Mouse (Mus musculus) lung, embryonic 16.5 days (tissue): ENCODE measurements around the gene Hist1h2bh. TPM values are rescaled to one million over a fixed set of nuclear protein-coding genes. Genes with fewer than 3 reads are reported as not detected.
"Not testable (repeated sequence)": the region's sequence is repeated elsewhere in the genome, so short reads cannot be mapped to it uniquely, and the experiment has no call there.

Experiments
- ATAC-seq: fragments of 200-750 bp; cut with Nextera tagmentation; 2 replicates; pipeline ENCODE4 v1.8.0; 2017; ENCODE audit warnings: low read depth, mild to moderate bottlenecking, moderate library complexity
- H3K27ac ChIP-seq: fragments of 300-500 bp; sonication (generic); 2 replicates; pipeline ENCODE4 v1.5.1; 2014; ENCODE audit warnings: mild to moderate bottlenecking, control low read depth, low read length
- H3K27me3 ChIP-seq: fragments of 300-500 bp; sonication (generic); 2 replicates; pipeline ENCODE4 v1.6.1; 2014; ENCODE audit warnings: low read depth, low read length, mixed read lengths; ENCODE audit not compliant: control insufficient read depth, insufficient read depth
- H3K36me3 ChIP-seq: fragments of 300-500 bp; sonication (generic); 2 replicates; pipeline ENCODE4 v1.6.1; 2014; ENCODE audit warnings: low read length; ENCODE audit not compliant: control insufficient read depth, insufficient read depth
- H3K4me1 ChIP-seq: fragments of 300-500 bp; sonication (generic); replicated peaks from 2 replicates; pipeline ENCODE4 v1.6.1; 2014; ENCODE audit warnings: low read length, mixed read lengths; ENCODE audit not compliant: control insufficient read depth, insufficient read depth
- H3K4me2 ChIP-seq: fragments of 300-500 bp; sonication (generic); 2 replicates; pipeline ENCODE4 v1.6.1; 2014; ENCODE audit warnings: low read depth, low read length, control low read depth
- H3K4me3 ChIP-seq: fragments of 300-500 bp; sonication (generic); 2 replicates; pipeline ENCODE4 v1.5.1; 2014; ENCODE audit warnings: mild to moderate bottlenecking, low read length, control low read depth
- H3K9ac ChIP-seq: fragments of 300-500 bp; sonication (generic); 2 replicates; pipeline ENCODE4 v1.6.1; 2014; ENCODE audit warnings: low read length, control low read depth
- H3K9me3 ChIP-seq: fragments of 300-500 bp; sonication (generic); 2 replicates; pipeline ENCODE4 v1.6.1; 2016; ENCODE audit warnings: low read length; ENCODE audit not compliant: control insufficient read depth
- WGBS: fragments of 180-500 bp; shearing (Covaris S2); extraction: QIAGEN DNeasy Blood & Tissue Kit; methylation state at CpG from one replicate; pipeline ENCODE4 v1.1.7; 2014; 5-methylcytosine and 5-hydroxymethylcytosine counted together
- polyA plus RNA-seq: library from polyadenylated mRNA; unstranded; fragments of >200 nt; fragmentation: Nextera tagmentation; extraction: Ambion mirVana; gene quantifications from 2 replicates; pipeline ENCODE4 v1.2.1, GENCODE M21; 2015

The Hist1h2bh gene
- polyA plus RNA-seq, 1 experiment from 2014 or later = 1.3 TPM

DNA sequence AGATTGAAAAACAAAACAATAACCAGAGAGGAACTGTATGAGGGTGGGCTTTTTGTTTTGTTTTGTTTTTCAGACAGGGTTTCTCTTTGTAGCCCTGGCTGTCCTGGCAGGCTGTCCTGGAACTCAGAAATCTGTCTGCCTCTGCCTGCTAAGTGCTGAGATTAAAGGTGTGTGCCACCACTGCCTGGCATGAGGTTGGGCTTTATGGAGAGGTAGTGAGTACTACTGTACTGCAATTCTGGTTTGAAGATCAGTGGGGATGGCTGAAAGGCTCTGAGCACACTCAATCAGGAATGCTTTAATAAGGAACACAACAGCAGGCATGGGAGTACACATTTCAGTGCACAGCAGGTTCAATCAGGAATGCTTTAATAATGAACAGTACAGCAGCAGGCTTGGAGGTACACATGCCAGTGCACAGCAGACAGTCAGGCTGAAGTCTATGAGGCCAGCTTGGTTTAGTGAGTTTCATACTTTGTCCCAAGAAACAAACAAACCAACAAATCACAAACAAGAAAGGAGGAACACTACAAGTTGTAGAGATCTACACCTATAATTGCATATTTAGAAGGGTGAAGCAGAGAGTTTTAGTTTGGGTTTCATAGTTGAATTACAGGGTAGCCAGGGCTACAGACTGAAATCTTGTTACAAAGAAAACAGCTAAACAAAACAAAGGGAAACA lies 40.3 kb upstream of the Hist1h2bh start:
- Histone ChIP-seq H3K4me3 (no peak overlapping the region), H3K9ac (0 out of 2 replicates have a peak overlapping the region, but pooled peaks have one; percentile 26), H3K27me3 (no peaks in the 10 kb centered on the region), H3K4me1 (peaks cover 26% of the 10 kb centered on the region), H3K9me3 (no peaks in the 10 kb centered on the region), H3K36me3 (no peaks in the 10 kb centered on the region), H3K4me2 (no peak overlapping the region; the same call in 1 of the 2 replicates), H3K27ac (peak overlapping the region; percentile 94)
- no peak for ATAC-seq

DNA sequence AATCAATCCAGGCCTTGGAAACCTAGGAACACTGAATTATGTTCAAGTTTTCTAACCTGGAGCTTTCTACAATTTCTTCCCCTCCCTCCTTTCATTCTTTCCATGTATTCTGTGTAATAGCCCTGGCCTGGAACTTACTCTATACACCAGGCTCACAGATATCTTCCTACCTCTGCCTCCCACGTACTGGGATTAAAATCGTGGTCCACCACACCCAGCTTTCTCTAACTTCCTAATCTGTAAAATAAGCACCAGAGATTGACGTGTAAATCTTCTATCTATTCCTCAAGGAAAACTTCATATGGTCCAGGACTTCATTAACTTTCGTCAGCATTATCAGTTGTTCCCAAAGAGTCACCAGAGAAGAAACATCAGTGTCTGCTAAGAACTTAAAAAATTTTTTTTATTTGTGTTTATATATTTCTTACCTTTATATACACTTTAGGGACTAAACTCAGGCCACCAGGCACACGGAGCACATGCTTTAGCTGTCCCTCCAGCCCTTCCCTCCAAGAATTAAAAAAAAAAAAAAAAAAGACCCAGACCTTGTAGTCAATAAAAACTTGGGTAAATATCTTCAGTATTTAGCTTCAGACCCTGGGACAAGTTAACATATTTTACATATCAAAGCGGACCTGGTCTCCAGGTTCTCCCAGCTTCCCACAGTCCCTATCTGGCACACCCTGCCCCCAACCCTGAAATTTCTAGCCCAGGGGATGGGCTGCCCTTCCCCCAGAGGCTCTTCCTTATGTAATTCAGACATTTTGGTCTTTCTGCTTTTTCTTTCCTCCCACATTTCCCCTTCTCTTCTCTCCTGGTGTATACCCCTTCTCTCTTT lies 39.2 kb upstream of the Hist1h2bh start:
- Histone ChIP-seq H3K4me3 (peak overlapping the region; percentile 65), H3K27me3 (no peaks in the 10 kb centered on the region)

DNA sequence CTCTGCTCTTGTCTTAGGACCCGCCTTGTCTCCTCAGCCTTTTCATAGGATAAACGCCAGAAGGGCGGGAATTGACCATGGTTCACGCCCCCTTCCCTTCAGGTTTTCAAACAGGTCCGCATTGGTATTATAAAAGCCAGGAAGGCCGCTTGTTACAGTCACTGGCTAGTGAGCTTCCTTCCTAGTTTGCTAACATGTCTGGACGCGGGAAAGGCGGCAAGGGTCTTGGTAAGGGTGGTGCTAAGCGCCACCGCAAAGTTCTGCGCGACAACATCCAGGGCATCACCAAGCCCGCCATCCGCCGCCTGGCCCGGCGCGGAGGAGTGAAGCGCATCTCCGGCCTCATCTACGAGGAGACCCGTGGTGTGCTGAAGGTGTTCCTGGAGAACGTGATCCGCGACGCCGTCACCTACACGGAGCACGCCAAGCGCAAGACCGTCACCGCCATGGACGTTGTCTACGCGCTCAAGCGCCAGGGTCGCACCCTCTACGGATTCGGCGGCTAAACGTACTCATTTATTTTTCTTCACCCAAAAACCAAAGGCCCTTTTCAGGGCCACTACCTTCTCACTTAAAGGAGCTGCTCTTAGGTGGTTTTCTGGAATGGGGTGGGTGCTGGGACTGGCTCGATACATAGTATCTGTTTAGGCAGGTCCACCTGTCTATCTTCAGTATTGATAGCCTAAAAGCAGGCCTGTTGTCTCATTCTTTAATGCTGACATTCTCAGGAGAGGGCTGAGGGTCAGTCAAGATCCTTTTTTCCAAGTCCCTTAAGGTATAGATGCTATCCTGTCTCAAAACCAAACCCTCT lies 38.4 kb upstream of the Hist1h2bh start, which contains the start of gene Hist1h4d:
Gene Hist1h4d, plus strand, starts transcription at position 191 of the 811 bp plus-strand sequence.
- peak; percentile 89 for ATAC-seq
- Histone ChIP-seq H3K36me3 (no peaks in the 10 kb centered on the region), H3K4me1 (peaks cover 29% of the 10 kb centered on the region), H3K4me2 (peak within 1 kb of the TSS; percentile 86), H3K9ac (peak within 1 kb of the TSS; percentile 77), H3K4me3 (peak within 1 kb of the TSS; percentile 65), H3K27ac (peak within 1 kb of the TSS; percentile 94), H3K9me3 (no peaks in the 10 kb centered on the region), H3K27me3 (no peaks in the 10 kb centered on the region)
- under 1% methylated on average over 41 of the region's 43 CpGs for WGBS

More for the DNA sequence above, 39.2 kb upstream of the Hist1h2bh start:
- no peak for ATAC-seq
- no peaks in the 10 kb centered on the region for H3K9me3 ChIP-seq
- H3K4me1 ChIP-seq = peaks cover 26% of the 10 kb centered on the region
- peak overlapping the region; percentile 77 for H3K9ac ChIP-seq
- peak overlapping the region; percentile 86 for H3K4me2 ChIP-seq
- H3K36me3 ChIP-seq = no peaks in the 10 kb centered on the region
- 6% methylated on average over 6 of the region's 6 CpGs for WGBS
- peak overlapping the region; percentile 94 for H3K27ac ChIP-seq

DNA sequence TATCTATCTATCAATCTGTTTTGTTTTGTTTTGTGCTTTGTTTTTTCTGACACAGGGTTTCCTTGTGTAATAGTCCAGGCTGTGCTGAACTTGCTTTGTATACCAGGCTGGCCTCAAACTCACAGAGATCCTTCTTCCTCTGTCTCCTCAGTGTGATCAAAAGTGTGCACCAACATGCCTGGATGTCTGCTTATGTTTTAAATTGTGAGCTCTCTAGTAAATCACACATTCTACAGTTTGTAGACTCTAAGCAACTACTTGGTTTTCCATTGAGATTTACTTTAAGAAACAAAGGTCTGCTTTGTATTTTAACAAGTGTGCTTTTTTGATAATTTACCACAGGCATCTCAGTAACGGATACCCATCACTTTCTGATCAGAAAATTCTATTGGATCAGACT lies 34.6 kb upstream of the Hist1h2bh start:
- Histone ChIP-seq H3K9ac (no peak overlapping the region), H3K4me3 (no peak overlapping the region), H3K4me2 (no peak overlapping the region; the same call in 1 of the 2 replicates), H3K27me3 (no peaks in the 10 kb centered on the region), H3K4me1 (peaks cover 17% of the 10 kb centered on the region), H3K27ac (no peak overlapping the region), H3K9me3 (no peaks in the 10 kb centered on the region), H3K36me3 (no peaks in the 10 kb centered on the region)
- 79% methylated on average over 1 of the region's 1 CpGs for WGBS
- no peak for ATAC-seq

DNA sequence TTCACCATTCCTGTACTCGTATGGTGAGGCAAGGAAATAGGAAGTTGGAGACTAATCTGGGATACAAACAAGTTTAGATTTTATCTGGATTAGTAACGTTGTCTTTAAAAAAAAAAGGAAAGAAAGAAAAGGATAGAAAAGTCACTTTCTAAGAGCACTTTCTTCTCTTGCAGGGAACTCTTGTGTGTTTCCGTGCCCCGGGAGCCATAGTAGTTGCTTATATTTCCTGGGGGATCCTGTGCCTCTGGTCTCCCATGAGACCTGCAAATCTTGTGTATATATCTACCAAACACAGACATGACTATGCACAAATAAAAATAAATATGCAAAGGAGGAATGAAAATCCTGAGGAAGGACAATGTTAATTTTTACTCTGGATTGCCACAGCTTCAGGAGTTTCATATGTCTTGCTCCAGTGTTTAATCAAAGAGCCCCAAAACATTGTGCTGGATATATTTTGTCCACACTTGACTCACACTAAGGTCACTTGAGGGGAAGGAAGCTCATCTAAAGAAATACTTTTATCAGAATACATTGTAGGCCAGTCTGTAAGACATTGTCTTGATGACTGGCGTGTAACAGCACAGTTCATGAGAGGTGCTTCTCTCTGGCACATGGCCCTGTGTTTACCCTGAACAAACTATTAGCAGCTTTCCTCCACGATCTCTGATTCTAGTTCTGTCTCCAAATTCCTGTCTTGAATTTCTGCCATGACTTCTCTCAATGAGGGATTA lies 33.9 kb upstream of the Hist1h2bh start:
- H3K4me1 ChIP-seq = peaks cover 13% of the 10 kb centered on the region
- peak overlapping the region; percentile 75 for H3K9ac ChIP-seq
- peak overlapping the region; percentile 72 for H3K4me2 ChIP-seq
- peak overlapping the region; percentile 80 for H3K27ac ChIP-seq
- ATAC-seq = no peak
- H3K36me3 ChIP-seq = no peaks in the 10 kb centered on the region
- H3K9me3 ChIP-seq = no peaks in the 10 kb centered on the region
- peak overlapping the region; percentile 58 for H3K4me3 ChIP-seq
- 18% methylated on average over 6 of the region's 6 CpGs for WGBS
- H3K27me3 ChIP-seq = no peaks in the 10 kb centered on the region

DNA sequence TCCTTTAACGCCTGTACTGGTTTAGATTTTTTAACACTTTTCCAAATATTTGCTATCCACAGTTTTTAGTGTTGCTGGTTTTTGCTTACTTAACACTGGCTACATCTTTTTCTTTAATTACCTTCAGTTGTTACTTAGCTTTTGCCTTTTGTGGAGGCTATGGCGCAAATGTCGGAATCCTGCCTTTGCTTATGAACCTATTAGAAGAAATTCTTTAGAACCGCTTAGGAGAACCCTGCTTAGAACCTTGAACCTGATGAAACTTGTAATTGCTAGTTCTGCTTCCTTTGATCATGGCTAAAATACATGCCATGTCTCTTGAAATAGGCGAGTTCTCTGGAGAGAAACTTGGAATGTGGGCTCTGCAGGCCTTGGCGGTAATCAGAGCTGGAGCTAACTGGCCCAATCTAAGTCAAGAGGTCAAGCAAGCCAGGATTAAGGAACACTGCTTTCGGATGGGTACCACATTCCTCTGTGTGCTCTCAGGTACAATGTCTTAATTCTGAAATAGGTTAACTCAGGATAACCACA lies 33.2 kb upstream of the Hist1h2bh start:
- no peak for ATAC-seq
- peak overlapping the region; percentile 72 for H3K4me2 ChIP-seq
- WGBS = 3% methylated on average over 7 of the region's 7 CpGs
- peaks cover 10% of the 10 kb centered on the region for H3K4me1 ChIP-seq
- H3K9me3 ChIP-seq = no peaks in the 10 kb centered on the region
- H3K9ac ChIP-seq = peak overlapping the region; percentile 75
- peak overlapping the region; percentile 58 for H3K4me3 ChIP-seq
- H3K27ac ChIP-seq = peak overlapping the region; percentile 80
- no peaks in the 10 kb centered on the region for H3K36me3 ChIP-seq
- H3K27me3 ChIP-seq = no peaks in the 10 kb centered on the region

DNA sequence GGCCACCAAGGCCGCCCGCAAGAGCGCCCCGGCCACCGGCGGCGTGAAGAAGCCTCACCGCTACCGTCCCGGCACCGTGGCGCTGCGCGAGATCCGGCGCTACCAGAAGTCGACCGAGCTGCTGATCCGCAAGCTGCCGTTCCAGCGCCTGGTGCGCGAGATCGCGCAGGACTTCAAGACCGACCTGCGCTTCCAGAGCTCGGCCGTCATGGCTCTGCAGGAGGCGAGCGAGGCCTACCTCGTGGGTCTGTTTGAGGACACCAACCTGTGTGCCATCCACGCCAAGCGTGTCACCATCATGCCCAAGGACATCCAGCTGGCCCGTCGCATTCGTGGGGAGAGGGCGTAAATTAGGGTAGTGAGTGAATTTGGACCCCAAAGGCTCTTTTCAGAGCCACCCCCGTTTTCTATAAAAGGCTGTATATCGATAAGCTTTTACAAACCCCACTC lies 32.7 kb upstream of the Hist1h2bh start:
- H3K9ac ChIP-seq = peak overlapping the region; percentile 75
- H3K9me3 ChIP-seq, H3K27me3 ChIP-seq, ATAC-seq, H3K4me1 ChIP-seq, H3K36me3 ChIP-seq: not testable (repeated sequence)
- H3K4me2 ChIP-seq = peak overlapping the region; percentile 72
- peak overlapping the region; percentile 80 for H3K27ac ChIP-seq
- H3K4me3 ChIP-seq = peak overlapping the region; percentile 58
- WGBS = 1% methylated on average over 8 of the region's 40 CpGs

DNA sequence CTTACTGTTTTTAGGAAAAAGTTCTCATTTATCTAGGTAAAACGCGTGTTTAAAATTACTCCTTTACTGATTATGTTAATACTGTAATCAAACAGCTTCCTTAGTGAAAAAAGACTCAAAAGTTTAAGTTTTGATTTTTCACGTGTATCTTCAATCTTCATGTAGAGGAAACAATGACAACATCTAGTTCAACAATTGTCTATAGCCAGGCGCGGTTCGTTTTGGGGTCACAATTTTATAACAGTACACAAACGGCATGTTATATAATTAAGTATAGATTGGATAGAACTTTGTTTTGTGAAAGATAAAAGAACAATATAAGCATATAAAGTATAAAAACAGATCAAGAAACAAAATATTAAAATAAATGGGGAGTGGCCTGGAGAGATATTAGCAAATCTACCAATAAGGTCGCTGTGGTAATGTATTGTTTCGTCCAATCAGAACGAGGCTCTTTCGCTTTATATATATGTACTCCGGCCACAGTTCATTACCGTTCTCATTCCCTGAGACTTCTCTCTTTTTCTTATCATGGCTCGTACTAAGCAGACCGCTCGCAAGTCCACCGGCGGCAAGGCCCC lies 32.2 kb upstream of the Hist1h2bh start, which contains the start of gene Hist1h3d:
Gene Hist1h3d, plus strand, starts transcription at position 493 of the 581 bp plus-strand sequence.
- H3K9ac ChIP-seq = peak within 1 kb of the TSS; percentile 75
- no peaks in the 10 kb centered on the region for H3K36me3 ChIP-seq
- ATAC-seq = peak; percentile 55
- H3K4me3 ChIP-seq = peak within 1 kb of the TSS; percentile 58
- WGBS = under 1% methylated on average over 18 of the region's 18 CpGs
- H3K27ac ChIP-seq = peak within 1 kb of the TSS; percentile 91
- H3K4me2 ChIP-seq = peak within 1 kb of the TSS; percentile 72
- no peaks in the 10 kb centered on the region for H3K9me3 ChIP-seq
- no peaks in the 10 kb centered on the region for H3K27me3 ChIP-seq
- H3K4me1 ChIP-seq = peaks cover 6% of the 10 kb centered on the region; the same call in 1 of the 2 replicates
